Mouse (Mus musculus) Patski (cell line): ENCODE measurements around the gene Eif2ak4. TPM values are rescaled to one million over a fixed set of nuclear protein-coding genes. Genes with fewer than 3 reads are reported as not detected.

Experiments used
- ATAC-seq: fragments of 100-300 bp; one replicate; pipeline ENCODE4 v1.8.0; 2021
- CTCF ChIA-PET: fragments of 350-600 bp; sonication (Branson Sonifier 250); formaldehyde crosslinking; loops from one replicate; lab custom pipeline; 2022; ENCODE audit warnings: inconsistent platforms; lab: Charles Lee
- POLR2A ChIA-PET: fragments of 350-600 bp; sonication (Branson Sonifier 250); formaldehyde crosslinking; loops from one replicate; lab custom pipeline; 2022; ENCODE audit warnings: antibody characterized with exemption, inconsistent platforms; lab: Charles Lee
- DNase-seq: peaks from one replicate; pipeline ENCODE4 v3.0.0-alpha.2; 2011; ENCODE audit warnings: low read depth, low spot score
- H3K27me3 ChIP-seq: fragments of 371-371 bp; one replicate; pipeline ENCODE4 v1.5.1; 2021
- CTCF ChIP-seq: fragments of 100-300 bp; IDR thresholded peaks from one replicate; pipeline ENCODE4 v1.5.1; 2021
- in situ Hi-C: fragments of 300-500 bp; cut with MboI; formaldehyde crosslinking; loops from 3 replicates; pipeline ENCODE4 v1.11.1; 2018; ENCODE audit warnings: low pct_unique_long_range_greater_than_20kb, mixed read lengths
- polyA plus RNA-seq: library from polyadenylated mRNA; unstranded; gene quantifications from one replicate; pipeline ENCODE4 v1.2.3, GENCODE M21; 2021

Eif2ak4 gene
- polyA plus RNA-seq, 1 experiment from 2014 or later = 31.3 TPM

DNA sequence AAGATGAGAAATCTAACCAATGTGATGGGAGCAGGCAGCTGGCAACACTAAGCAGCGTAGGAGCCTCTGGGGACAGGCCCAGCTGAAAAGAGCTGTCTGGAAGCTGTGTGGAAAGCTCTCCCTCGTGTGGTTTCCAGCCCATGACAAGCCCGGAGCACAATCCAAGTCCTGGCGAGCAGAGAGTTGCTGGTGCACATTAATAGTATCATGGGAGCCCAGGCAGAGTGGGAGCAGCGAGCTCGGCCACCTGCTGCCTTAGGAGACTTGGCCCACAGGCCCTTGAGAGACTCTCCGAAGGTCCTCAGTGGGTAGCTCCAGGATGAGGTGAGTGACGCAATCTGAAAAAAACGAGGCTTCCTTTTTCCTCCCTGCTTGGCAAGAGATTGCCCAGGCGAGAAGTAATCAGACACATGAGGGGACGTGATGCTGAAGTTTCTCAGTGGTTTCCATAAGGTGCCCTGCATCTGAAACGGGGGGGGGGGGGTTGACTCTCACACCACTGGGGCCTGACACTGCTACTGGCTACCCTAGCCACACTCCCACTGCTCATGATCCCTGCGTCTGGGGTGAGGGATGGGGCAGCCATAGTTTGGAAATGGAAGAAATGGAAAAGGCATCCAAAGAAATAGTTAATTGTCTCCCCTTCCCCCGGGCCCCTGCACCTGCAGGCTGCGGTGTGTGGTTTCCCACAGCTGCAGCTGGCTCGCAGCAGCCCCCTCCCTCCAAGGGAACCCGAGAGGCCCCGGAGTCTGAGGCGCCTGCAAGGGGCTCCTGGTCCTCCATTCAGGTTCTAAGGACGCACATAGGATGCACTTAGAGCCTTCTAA, 110.9 kb downstream of the Eif2ak4 start:
- POLR2A ChIA-PET = no interaction called here
- no peaks in the 10 kb centered on the region for H3K27me3 ChIP-seq
- in situ Hi-C loops = loop anchor here (25.0 kb wide), 2 partner anchors 238 to 388 kb away; partner anchors contain the start of genes Inafm2 and Plcb2
- ATAC-seq = no peak
- TF ChIP-seq CTCF = no peak
- CTCF ChIA-PET = interaction anchor here (1.0 kb wide), 1 partner anchor 46 kb away, joined by 3 read pairs; no protein-coding TSS in a partner anchor
- DNase-seq = no peak

DNA sequence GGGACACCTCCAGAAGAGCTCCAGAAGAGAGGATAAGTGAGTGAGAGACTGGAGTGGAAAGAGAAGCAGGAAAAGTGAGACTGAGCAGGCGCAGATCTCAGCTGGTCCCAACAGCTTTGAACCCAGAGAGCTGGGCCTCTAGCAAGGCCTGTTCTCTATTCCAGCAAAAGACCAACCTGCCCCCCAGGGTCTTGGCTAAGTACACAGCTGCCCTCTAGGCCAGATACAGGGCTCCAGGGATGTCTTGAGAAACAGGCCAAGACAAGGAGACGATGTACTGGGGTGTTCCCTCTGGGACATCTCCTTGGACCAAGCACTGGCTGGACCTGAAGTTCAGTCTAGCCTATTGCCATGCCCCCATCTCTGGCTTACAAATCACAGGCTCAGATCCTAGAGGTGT, 111.8 kb downstream of the Eif2ak4 start:
- ChIA-PET POLR2A (no interaction called here), CTCF (interaction anchor here (1.0 kb wide), 1 partner anchor 45 kb away, joined by 3 read pairs; no protein-coding TSS in a partner anchor)
- TF ChIP-seq CTCF = no peak
- ATAC-seq (no peak), DNase-seq (no peak)
- H3K27me3 ChIP-seq = no peaks in the 10 kb centered on the region
- in situ Hi-C loops = no loop called here

DNA sequence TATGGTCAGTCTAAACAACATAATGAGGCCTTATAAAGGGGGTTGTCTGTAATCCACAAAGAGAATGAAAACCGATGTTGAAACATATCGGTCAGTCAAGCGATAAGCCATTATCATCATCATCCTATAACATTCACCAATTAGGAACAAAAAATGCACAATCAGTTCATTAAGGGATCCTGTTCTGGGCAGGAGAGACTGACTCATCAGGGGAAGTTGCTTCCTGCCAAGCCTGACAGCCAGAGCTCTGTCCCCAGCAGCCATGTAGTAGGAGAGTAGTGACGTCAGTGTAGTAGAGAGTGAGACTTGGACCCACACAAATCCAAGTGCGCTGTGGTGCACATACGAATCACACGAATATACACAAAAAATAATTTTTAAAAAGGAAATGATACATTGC, 118.7 kb downstream of the Eif2ak4 start:
- CTCF ChIA-PET = interaction anchor here (0.7 kb wide), 1 partner anchor 1593 kb away, joined by 3 read pairs; no protein-coding TSS in a partner anchor
- no peak for DNase-seq
- H3K27me3 ChIP-seq = no peaks in the 10 kb centered on the region
- ATAC-seq = no peak
- POLR2A ChIA-PET = no interaction called here
- no peak for TF ChIP-seq CTCF
- in situ Hi-C loops = no loop called here

DNA sequence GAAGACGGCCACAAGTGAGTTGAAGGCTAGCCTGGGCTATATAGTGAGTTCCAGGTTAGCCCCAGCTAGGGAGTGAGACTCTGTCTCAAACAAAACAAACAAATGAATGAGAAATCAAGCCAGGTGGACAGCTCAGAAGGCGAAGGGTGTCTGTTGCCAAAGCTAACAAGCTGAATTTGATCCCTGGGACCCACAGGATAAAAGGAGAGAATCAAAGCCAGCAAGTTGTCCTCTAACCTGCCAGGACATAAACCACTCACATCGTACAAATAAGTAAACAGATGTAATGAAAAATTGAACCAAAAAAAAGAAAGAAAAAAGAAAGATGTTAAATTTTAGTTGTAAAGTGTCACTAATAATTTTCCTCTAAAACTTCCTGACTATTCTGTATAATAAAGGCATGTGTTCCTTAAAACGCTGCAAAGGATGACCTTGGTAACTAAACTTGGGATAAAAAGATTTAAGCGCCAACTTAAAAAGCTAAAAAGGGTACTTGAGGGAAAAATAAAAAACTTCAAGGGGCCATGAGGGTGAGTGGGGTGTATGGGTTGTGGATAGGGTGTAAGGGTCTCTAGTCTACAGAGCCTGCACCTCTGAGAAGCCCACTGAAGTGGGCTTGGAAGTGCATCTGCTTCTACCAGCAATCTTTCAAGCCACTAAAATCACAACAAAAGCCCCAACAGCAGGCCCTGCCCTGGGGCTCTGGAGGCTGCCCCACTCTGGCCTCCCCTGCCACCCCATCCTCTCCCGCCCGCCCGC, 121.4 kb downstream of the Eif2ak4 start:
- TF ChIP-seq CTCF = no peak
- ATAC-seq (no peak), DNase-seq (no peak)
- H3K27me3 ChIP-seq = no peaks in the 10 kb centered on the region
- in situ Hi-C loops = no loop called here
- CTCF ChIA-PET = no interaction called here
- POLR2A ChIA-PET = interaction anchor here (1.4 to 2.0 kb wide), 2 partner anchors 11 to 19 kb away, joined by 3 to 9 read pairs; no protein-coding TSS in a partner anchor

DNA sequence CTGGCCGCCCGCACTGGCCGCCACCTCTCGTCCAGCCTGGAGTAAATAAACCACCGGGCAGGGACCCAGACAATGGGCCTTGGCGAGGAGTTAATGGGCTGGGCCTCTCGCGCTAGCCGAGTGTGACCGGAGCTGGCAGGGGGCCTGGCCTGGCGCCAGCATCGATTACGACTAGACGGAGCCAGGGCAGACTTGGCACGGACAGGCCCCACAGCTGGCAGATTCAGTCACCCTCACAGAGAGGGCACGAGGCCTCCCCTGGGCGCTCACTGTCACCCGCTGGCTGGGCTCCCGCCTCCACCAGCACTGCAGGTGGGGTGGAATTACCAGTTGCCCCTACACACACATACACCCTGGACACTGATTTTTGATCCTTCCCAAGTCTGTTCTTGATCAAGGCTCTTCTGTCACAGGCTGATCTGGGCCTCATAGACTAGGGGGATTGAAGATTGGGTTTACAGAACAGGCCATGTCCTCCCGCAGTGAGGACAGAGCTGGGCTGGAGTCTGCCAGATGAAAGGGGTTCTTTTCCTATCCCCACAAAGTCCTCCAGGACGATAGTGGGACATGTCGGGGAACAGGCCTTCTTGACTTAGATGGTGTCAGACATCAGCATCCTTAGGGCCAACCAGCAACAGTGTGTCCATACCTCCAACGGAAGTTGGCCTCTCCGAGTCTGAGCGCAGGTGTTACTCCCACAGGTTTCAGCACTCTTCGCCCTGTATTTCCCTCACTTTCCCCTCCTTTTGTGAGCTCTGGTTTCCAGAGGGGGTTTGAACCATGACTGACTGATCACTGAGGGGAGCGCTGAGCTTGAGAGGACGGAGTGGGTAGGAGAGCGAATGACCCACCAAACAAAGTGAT, 122.3 kb downstream of the Eif2ak4 start:
- ATAC-seq (peak; percentile 93), DNase-seq (peak; percentile 96)
- no peak for TF ChIP-seq CTCF
- H3K27me3 ChIP-seq = no peaks in the 10 kb centered on the region
- in situ Hi-C loops = no loop called here
- ChIA-PET CTCF (interaction anchor here (1.0 kb wide), 1 partner anchor 10 kb away, joined by 3 read pairs; no protein-coding TSS in a partner anchor), POLR2A (interaction anchor here (1.4 to 2.0 kb wide), 3 partner anchors 10 to 19 kb away, joined by 3 to 9 read pairs (median 4); no protein-coding TSS in a partner anchor)

DNA sequence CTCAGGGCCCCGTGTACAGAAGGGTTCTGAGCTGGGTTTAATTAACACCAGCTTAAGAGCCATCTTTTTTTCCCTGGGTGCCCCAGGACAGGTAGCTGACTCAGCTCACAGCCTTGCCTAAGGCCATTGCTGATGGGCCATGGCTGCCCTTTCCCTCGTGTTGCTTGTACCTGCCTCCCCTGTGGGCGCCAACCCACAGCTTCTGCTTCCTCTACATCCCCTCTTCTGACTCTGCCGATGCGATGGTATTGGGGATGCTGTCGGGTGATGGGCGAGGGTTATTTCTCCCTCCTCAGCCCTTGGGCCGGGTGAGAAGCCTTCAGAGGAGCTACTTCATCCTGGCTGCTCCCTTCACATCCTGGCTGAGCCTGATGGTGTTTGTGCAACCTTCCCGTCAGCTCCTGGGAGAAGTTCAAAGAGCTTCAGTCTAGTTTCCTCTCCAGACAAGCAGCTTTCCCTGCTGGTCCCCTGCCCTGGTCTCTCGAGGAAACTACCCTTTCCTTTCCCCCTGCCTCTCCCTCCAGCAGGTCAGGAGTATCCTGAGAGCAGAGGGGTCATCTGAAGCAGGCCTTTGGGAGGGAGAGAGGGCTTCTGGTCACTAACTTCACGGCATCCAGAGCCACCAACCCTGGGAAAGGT, 123.5 kb downstream of the Eif2ak4 start:
- ATAC-seq = no peak
- no peaks in the 10 kb centered on the region for H3K27me3 ChIP-seq
- ChIA-PET CTCF (interaction anchor here (1.1 kb wide), 1 partner anchor 25 kb away, joined by 3 read pairs; no protein-coding TSS in a partner anchor), POLR2A (interaction anchor here (1.6 to 2.0 kb wide), 2 partner anchors 9 to 20 kb away, joined by 4 to 9 read pairs; no protein-coding TSS in a partner anchor)
- in situ Hi-C loops = no loop called here
- DNase-seq = no peak
- TF ChIP-seq CTCF = no peak

DNA sequence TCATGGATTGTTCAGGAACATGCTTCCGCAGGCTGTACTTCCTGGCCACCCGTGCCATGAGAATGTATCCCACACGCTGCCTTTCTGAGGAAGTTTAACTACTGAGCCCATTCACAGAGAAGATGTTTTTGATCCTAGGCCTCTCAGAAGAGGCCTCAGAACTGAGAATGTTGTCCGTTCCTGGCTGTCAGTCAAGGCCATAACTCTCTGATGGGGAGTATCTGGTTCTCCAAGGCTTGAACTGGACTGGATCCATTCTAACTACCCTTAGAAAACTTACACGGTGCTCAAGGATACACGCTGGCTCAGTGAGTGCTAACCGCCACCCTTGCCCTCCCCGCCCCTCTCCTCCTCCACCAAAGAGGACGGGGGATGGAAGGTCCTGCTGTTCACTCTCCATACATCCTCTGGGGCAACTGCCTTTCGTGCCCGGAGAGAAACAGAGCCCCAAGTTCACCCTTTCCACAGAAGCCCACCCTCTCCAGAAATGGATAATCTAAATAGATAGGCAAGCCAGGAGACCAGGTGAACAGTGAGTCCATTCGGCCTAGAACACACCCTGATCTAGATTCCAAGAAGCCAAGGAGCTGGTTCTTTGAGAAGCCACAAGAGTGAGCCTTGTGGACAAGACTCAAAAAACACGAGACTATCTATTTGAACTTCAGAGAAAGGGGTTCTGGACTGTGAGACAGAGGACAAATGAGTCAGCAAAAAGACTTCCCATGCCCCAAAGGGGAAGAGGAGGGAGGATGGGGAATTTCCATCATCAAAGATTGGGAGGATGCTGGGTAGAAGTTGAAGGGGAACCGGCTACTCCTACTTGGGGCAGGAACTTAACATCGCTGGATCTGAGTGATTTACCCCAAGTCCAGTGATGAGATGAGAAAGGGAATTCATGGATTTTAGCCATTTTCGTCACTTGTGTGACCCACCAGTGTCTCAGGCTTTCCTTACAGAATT, 124.3 kb downstream of the Eif2ak4 start:
- no peak for DNase-seq
- in situ Hi-C loops = no loop called here
- ChIA-PET POLR2A (no interaction called here), CTCF (interaction anchor here (1.1 kb wide), 1 partner anchor 25 kb away, joined by 3 read pairs; no protein-coding TSS in a partner anchor)
- no peak for ATAC-seq
- no peaks in the 10 kb centered on the region for H3K27me3 ChIP-seq
- TF ChIP-seq CTCF = no peak

DNA sequence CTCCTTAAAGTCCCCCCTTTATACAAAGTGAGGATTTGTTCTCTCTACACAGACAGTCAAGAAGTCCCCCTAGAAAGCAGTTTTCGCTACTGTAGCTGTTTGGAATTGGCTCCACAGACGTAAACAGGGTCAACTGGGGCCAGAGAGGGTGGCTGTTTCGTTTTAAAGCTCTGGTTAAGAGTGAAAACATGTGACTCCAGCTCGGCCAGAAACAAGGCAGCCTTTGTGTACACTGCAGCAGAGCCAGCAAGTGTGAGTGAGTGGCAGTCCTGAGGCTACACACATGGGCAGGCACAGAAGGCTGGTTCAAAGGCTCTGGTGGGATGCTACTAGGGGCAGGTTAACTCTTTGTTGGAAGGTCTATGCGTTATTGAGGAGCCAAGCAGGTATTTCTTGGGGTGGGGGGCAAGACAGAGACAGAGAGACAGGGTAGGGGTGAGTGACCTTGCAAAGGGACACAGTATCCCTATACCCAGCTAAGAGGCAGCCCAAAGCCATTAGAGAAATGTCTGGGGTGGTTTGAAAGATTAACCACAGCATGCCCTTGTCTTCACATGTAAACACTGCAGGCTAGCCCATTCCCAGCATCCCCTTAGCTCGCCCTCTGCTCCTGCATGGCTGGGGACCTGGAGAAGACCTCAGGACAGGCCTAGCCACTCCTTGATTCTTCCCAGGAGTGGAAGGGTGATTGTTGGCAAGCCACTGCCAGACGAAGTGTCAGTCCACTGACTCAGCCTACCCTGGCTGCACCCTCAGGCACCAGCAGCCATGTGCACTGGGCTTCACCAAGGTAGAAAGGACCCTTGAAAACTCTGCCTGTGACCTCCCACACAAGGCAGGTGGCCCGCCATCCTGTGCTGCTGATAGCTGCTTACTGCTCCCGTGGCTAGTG, 131.9 kb downstream of the Eif2ak4 start:
- ChIA-PET CTCF (interaction anchor here (1.0 to 2.0 kb wide), 4 partner anchors 9 to 34 kb away, joined by 3 to 8 read pairs (median 5); no protein-coding TSS in a partner anchor), POLR2A (interaction anchor here (1.1 to 2.0 kb wide), 3 partner anchors 9 to 192 kb away, joined by 3 to 9 read pairs (median 6); no protein-coding TSS in a partner anchor)
- TF ChIP-seq CTCF = no peak
- in situ Hi-C loops = no loop called here
- ATAC-seq (no peak), DNase-seq (no peak)
- H3K27me3 ChIP-seq = no peaks in the 10 kb centered on the region
